Mouse (Mus musculus): Measurements from ENCODE around the gene Utp15. TPM values are rescaled to one million over a fixed set of nuclear protein-coding genes. Genes with fewer than 3 reads are reported as not detected.

Utp15 gene
- polyA plus RNA-seq, 1 experiment from 2014 or later, result 40.9 TPM

- peak overlapping the region; percentile 54 for H3K4me3 ChIP-seq (ENCODE audit: low read depth, low read length)
- no peak overlapping the region for H3K9ac ChIP-seq
- TF ChIP-seq CTCF (IDR thresholded peaks at IDR 0.05; ENCODE audit: low read depth), result no peak
- no peaks in the 10 kb centered on the region for H3K36me3 ChIP-seq (ENCODE audit: insufficient read depth)
- no peak overlapping the region for H3K27ac ChIP-seq (ENCODE audit: low read depth)
- DNase-seq (no peak), ATAC-seq (ENCODE audit: insufficient read depth) (no peak)
- no peaks in the 10 kb centered on the region for H3K9me3 ChIP-seq (ENCODE audit: low read depth, low read length)
- H3K4me1 ChIP-seq (ENCODE audit: insufficient read depth), result no peaks in the 10 kb centered on the region; the same call in 1 of the 2 replicates
- 0 out of 2 replicates have a peak, but pooled peaks cover 2% of the 10 kb centered on the region for H3K27me3 ChIP-seq (ENCODE audit: insufficient read depth, low read length)
- peak overlapping the region; percentile 98 for H3K4me2 ChIP-seq
- 67% methylated on average over 8 of the region's 8 CpGs for WGBS
These were observed 58.5 kb downstream of the Utp15 start for GRCm38 (mm10) chr13:98204371-98204770.

GRCm38 (mm10) chr13:98201436-98201835 lies 61.4 kb downstream of the Utp15 start:
- Histone ChIP-seq H3K27me3 (ENCODE audit: insufficient read depth, low read length) (0 out of 2 replicates have a peak, but pooled peaks cover 2% of the 10 kb centered on the region), H3K4me3 (ENCODE audit: low read depth, low read length) (no peak overlapping the region), H3K4me2 (no peak overlapping the region), H3K4me1 (ENCODE audit: insufficient read depth) (no peaks in the 10 kb centered on the region; the same call in 1 of the 2 replicates), H3K27ac (ENCODE audit: low read depth) (no peak overlapping the region), H3K36me3 (ENCODE audit: insufficient read depth) (no peaks in the 10 kb centered on the region), H3K9me3 (ENCODE audit: low read depth, low read length) (no peaks in the 10 kb centered on the region), H3K9ac (no peak overlapping the region)
- ATAC-seq (ENCODE audit: insufficient read depth) (no peak), DNase-seq (no peak)
- WGBS, result 43% methylated on average over 9 of the region's 9 CpGs
- TF ChIP-seq CTCF (IDR thresholded peaks at IDR 0.05; ENCODE audit: low read depth), result no peak

Other genes with a start within 250 kb of the Utp15 start
- gene Arhgef28, start 56.6 kb downstream of the Utp15 start, polyA plus RNA-seq (2014; fragmentation: Nextera tagmentation; extraction: Ambion mirVana), result 14.7 and 15.0 TPM in 2 replicates
- gene Ankra2, start within 50 bp of the Utp15 start, polyA plus RNA-seq (2014; fragmentation: Nextera tagmentation; extraction: Ambion mirVana), result 19.8 and 21.2 TPM in 2 replicates
- not detected in 2 replicates for gene Gm21976, start 16.8 kb upstream of the Utp15 start, polyA plus RNA-seq (2014; fragmentation: Nextera tagmentation; extraction: Ambion mirVana)
- 746 and 761 TPM in 2 replicates for gene Btf3, start 54.0 kb upstream of the Utp15 start, polyA plus RNA-seq (2014; fragmentation: Nextera tagmentation; extraction: Ambion mirVana)
- gene Foxd1, start 91.2 kb upstream of the Utp15 start, polyA plus RNA-seq (2014; fragmentation: Nextera tagmentation; extraction: Ambion mirVana), result not detected in 2 replicates
- 1.8 TPM in 2 replicates for gene Gm10320, start 229.0 kb upstream of the Utp15 start, polyA plus RNA-seq (2014; fragmentation: Nextera tagmentation; extraction: Ambion mirVana)